Mouse (Mus musculus): ENCODE measurements at regions not wholly inside any gene's neighbourhood (a gene's known extent, or its start where the extent isn't known, plus 50 kb on each side); places are given as distances from the start of the nearest gene placed in this dataset.

DNA sequence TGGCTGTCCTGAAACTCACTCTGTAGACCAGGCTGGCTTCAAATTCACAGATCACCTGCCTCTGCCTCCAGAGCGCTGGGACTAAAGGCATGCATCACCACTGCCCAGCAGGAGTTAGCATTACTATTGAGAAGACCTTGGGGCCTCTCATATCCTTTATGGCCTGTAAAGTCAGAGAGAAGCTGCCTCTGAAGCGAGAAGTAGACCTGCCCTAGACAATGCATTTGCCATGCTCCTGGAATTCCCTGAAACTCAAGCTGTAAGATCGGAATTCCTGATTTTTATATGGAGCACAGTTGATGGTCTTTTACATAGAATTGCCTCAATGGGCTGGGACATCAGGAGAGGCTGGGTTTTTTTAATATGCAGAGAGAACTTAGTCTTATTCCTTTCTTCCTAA is 174.0 kb upstream of the Tenm3 start:
- no peak for DNase-seq (ENCODE audit: low spot score)

DNA sequence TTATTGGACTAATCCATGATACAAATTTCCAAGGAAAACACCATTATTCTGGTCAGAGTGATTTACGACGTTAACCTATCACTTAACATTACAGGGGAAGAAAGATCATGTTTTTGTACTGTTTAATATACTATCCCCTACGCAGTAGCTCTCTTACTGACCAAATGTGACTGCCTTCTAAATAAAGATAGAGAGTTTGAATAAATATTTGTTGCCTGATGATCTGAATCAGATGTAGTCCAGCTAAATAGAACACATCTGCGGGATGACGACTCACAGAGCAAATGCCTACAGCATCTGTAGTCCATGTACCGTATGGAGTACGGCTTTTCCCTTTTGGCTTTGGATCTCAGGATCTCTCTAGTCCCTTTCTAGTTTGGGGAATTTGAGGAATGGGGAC is 171.9 kb upstream of the Tenm3 start:
- no peak for DNase-seq (ENCODE audit: low spot score)

DNA sequence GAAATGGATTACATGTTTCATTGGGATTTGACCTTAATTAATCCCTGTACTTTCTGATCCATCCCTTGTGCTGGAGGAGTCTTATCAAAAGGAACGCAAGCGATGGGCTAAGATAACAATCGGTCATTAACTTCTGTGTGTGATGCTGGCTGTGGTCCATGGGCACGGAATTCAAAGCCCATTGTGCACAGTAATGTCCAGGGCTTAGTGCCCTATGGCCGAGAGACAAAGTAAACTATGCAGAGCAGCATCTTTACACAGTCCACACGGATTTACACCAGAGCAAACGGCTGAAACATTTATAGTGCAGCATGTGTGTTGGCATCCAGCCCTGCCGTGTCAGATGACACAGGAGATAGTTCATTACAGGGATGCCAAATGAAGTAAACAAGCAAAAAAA is 171.4 kb upstream of the Tenm3 start:
- no peak for DNase-seq (ENCODE audit: low spot score)

DNA sequence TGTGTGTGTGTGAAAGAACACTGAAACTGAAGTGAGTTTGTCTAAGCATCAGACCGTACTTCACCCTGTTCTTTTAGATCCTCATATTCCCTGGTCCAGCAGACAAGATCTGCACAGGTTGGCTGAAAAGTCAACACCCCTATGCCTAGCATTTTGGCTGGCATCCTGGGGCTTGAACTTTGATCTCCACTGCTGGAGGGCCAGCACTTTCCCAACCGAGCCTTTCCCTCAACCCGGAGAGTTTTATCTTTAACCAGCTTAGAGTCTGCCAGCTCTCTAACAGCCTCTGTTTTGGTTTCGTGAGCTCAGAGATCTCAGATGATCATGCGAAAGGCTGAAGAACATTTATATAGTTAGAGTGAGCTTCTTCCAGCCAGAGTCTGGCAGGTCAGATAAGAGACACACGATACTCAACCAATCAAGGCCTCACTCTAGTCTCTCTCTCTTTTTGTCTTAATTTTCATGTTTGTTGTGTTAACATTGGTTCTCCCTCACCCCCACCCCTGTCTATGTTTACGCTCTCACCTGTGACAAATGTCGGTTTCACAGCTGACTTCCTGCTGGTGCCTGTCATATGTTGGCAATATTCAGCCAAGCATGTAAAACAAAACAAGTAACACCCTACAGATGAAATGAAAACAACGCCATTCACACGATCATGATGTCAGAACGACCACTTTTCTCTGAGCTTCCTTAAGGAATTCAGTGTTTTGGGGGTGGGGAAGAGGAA is 162.7 kb upstream of the Tenm3 start:
- DNase-seq (ENCODE audit: low spot score) = no peak

DNA sequence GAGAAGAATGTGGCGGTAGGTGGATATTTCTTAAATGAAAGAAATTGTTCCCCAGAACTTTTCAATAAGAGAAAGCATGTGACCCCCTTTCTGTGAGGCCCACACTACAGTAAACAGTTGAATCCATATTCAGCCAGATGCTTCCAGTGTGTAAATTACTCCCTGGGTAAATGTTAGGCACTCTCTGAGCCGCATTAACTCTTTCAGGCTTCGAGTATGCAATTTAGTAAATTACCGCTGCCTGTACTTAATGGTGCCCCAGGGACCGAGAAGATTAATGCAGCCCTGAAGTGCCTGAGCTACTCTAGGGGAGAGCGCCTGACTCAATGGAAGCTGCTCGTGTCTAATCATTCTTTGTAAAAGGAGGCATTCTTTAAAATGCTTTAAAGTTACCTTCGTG is 137.9 kb upstream of the Tenm3 start:
- peak; percentile 60 for DNase-seq (ENCODE audit: low spot score)

DNA sequence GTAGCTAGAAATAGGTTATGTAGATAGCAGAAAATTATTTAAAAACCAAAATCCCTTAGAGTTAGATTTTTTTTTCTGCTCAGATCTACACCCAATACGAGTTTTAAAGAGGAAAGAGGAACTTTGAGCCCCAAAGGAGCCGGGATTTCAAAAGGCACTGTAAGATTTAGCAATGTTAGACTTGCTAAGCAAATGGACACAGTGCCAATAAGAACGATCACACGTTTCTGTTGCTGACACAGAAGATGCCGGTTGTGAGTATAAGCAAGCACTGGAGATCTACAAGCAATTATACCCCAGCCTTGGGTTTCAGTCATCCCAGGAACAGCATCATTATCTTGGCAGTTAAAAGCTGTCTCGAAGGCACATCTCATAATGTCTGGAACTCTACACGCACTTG is 137.0 kb upstream of the Tenm3 start:
- DNase-seq (ENCODE audit: low spot score) = no peak

DNA sequence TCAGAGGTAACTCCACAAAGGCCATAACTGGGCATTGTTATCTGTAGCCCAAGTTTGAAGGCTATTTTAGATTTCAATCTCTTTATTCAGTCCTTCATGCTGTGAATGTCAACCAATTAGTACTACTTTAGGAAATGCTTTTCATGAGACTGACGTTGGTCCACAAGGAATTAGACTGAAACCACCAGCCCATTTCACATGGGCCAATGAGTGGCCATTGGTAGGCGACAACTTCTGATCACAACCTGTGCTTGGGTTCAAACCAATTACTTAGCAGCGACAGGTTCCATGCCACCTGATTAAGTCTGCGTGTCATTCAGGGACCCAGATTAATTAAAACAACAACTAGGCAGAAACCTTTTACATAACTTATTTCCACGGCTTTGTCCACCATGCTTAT is 126.9 kb upstream of the Tenm3 start:
- no peak for DNase-seq (ENCODE audit: low spot score)

DNA sequence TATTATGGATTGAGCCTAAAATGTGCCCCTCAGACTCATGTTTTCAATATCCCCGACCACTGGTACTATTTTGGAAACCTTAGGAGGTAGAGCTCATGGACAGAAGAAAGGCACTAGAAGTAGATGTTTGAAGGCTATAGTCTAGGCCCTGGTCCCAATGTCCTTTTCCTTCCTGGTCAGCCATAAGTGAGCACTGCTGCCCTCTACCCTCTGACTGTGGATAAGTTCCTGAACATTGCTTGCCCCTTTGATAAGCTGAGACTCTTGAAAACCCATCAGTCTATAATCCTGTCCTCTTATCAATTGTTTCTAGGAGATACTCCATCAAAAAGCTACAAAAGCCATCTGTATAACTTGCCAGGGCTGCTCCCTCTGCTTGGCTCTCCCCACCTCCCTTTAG is 121.2 kb upstream of the Tenm3 start:
- DNase-seq (ENCODE audit: low spot score) = no peak

DNA sequence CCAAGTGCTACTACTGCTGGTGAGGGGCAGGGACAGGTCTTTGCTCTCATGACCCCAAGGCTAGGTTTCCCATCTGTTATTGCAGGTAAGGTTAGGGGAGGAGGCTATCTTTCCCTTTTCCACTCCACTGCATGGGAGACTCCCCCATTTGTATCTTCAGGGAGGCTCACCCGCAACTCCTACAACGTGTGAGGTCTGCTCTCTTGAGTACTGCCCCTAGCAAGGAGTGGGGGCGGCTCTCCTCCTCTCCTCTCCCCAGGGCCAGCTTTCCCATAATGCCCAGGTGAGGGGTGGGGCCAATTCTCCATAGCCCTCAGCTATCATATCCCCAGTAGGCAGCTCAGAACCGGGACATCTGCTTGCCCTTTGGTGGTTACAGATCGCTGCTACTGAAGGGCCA is 113.9 kb upstream of the Tenm3 start:
- DNase-seq (ENCODE audit: low spot score) = no peak

DNA sequence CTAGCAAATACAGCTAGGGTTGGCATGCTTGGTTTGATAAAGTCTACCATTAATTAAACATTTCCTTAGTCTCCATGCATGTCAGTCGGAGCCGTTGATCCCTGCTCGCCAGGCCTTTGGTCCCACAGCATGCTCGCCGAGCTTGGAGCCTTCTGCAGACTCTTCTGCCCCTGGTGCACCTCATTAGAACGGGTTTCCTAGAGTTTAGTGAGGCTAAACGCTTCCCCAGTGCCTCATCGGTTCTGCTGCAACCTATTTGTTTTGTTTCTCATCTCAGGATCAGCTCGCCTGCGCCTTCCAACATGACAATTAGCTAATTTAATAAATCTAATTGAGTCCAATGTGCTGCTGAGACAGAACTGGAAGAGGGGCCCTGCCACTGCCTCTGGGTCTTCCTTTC is 107.7 kb upstream of the Tenm3 start:
- DNase-seq (ENCODE audit: low spot score) = no peak

DNA sequence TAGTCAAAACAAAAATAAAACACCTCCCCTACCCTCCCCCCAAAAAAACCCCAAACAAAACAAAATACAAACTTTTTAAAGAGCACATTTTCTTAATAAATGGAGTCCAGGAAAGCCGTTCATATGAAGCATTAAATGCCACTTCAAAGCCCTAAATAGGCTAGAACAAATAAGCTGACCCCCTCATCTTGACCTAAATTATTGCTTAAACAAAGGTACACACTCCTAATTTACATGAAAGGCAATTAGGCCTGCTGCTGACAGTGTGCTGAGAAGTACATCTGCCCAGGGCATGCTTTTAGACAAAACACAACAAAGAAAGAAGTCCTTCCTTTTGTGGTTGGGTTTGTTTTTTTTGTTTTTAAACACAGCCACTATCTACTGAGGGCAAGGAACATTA is 100.4 kb upstream of the Tenm3 start:
- no peak for DNase-seq (ENCODE audit: low spot score)

DNA sequence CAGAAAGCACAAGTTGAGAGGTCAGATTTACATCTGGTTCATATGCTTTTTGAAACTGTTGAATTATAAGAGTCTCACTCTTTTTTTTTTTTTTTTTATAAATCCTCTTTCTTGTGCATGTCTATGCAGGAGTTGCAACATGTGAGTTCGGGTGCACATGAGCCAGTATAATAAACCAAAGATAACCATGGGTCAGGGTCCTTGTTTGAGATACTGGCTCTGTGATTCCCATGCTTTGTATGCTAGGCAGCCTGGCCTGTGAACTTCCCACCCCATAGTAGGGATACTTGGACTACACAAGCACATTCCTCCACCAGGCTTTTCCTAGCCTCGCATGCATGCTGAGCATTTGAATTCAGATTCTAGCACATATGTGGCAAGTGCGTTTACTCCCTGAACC is 93.4 kb upstream of the Tenm3 start:
- DNase-seq (ENCODE audit: low spot score) = no peak

DNA sequence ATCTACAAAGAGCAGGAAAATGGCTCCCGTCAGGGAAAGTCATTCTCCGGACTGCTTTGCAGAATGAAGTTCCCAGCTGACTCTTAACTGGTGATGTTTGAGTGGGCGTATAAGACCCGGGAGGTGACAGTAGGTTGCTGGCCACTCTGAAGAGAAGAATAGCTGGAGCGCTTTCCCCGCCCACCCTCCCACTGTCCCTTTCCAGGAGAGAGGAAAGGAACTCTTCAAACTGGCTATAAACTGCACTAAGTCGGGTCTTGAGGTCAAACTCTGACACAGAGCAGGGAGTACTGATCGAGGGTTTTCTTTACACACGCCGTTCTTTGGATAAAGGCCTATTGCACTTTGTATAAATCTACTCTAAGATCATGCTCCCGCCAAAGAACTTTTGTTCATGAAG is 83.4 kb upstream of the Tenm3 start:
- no peak for DNase-seq (ENCODE audit: low spot score)

DNA sequence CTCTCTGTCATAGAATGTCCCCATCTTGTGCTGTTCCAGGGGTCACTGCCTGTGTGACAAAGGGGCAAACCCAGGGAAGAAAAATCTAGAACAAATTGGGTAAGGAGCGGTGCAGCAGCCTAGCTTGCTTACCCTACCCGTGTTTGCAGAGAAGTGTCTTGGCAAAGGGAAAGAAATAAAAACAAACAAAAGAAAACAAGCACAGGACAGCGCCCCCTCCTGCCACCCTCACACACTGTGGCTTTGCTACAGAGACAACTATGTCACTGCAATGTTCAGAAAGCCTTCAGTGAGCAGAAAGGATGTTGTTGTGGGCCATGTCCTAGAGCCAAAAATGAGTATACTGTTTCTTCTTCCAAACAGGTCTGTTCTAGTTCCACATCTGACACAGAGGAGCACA is 71.5 kb upstream of the Tenm3 start:
- no peak for DNase-seq (ENCODE audit: low spot score)

DNA sequence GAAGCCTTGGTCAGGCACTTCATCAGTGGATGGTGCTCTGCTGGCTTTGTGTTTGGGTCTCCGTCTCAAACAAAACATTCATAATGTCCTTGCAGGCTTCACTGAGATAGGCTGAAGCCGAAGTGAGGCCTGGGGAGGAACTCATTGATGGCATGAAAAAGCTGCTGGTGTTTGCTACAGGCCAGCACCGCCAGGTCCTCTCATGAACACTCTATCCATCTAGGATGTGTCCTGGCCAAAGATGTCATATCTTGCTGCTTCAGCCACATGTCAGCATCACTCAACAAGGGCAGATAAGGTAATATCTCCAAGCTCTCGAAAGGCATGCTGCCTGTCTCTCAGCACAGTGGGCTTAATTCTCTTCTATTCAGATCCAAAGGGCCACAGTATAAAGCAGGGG is 69.1 kb upstream of the Tenm3 start:
- no peak for DNase-seq (ENCODE audit: low spot score)

DNA sequence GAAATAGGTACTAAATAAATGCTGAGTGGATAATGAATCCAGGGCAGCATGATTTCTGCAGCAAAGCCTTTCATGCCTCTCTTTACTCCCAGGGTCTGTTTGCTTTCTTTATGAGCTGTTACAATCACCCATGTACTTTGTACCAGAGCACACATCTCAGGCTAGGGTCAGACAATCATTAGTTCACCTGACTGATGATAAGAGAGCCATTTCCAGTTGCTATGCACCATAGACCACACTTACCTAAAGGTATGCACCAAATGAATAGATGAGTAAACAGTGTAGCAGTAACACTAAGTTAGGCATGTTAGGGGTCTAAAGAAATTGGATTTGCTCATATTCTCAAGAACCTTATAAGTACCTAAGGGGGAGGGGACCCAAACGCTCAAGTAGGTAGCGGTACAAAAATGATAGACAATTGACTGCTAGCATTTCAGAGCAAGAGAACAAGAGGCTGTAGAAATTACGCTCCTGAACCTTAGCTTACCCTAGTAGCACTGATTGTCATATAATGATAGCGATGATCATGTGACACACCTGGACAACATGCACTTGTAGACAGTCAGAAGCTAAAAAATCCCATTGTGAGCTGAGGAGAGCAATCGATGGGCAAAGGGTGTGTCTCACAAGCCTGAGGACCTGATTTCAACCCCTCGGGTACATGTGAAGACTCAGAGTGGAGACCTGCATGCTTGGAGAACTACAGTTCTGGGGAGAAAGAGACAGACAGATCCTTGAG is 58.1 kb upstream of the Tenm3 start:
- no peak for DNase-seq (ENCODE audit: low spot score)

DNA sequence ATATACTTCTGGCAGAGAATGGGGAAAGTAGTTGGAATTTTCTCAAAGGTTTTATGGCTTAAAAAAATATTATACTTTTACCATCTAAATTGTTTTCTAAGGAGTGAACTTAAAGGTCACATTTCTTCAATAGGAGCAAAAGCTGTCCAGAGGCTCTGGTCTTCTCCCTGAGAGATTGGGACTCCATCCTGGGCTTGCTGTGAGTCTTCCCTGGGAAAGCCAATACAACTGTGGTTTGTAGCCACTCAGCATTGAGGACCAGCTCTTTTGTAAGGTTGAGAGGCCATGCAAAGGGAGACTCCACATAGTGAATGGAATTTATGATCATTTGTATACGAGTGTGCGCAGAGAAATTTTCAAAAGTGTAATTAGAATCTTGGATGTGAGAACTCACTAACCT is 52.9 kb upstream of the Tenm3 start:
- peak; percentile 14 for DNase-seq (ENCODE audit: low spot score)

DNA sequence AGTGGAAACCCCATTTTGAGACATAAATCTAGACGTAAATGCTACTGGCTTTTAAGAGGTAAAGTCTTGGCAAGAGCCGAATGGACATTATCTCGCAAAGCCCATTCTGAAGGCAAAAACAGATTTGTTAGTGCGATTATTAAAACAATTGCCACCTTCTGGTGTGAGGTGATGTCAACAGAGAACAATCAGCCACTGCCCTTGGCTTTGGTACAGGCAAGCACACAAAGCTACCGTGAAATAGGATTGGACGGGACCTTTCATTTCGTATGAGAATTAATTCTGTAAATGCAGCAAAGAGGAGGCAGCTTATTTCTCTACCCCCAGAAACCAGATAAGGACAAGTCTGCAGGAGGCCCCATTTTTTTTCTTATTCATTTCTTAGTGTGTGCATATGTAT is 52.5 kb upstream of the Tenm3 start:
- peak; percentile 35 for DNase-seq (ENCODE audit: low spot score)

DNA sequence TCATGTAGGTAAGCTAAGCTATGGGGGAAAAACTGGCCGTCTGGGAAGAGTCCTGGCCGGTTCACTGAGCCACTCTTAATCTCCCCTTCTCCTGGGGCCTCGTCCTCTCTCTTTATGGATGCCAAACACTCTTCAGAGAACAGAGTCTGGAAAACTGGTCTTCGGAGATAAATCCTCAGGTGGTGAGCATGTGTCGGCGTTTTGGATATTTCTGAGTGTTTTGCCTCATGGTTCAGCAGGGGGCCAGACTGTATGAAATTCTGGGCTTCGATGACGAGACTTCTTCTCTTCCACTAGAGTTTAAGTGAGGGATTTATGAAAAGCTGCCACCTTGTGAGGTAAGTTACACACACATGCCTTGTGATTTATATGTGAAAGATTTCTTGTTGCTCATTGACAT is 51.8 kb upstream of the Tenm3 start:
- DNase-seq (ENCODE audit: low spot score) = peak; percentile 20
